ENCODE assay signal across 8 mouse cellular contexts in the genomic region with DNA sequence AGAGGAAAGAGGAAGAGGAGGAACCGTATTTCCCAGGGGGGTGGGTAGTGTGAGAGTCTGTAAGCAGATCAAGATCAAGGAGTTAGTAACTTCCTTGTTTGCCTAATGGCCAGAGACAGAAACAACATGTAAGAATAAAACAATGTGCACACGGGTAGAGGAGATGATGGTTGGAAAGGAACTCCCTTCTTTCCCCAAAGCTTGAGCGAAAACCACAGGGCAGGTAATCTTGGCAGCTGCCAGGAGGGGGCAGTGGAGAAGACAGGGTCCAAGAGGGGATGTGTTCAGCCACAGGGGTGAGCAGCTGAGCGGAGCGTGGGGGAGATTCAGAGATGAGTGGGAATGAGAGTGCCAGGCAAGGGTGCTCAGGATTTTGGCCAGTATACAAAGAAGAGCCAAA. TPM values are rescaled to one million over a fixed set of nuclear protein-coding genes. Genes with fewer than 3 reads are reported as not detected.
A peak's percentile ranks its signal among the peaks of the same experiment; 100 is the strongest.
DNase-seq lines count a peak whose midpoint lies in the region; ATAC-seq lines count a peak whose summit lies in the region.

No protein-coding gene starts in this region.

- H3K27me3 ChIP-seq in midbrain, embryonic 11.5 days (ENCODE audit: control insufficient read depth, insufficient read depth, low read length), result no peaks in the 10 kb centered on the region
- H3K27me3 ChIP-seq in midbrain, embryonic 13.5 days, result no peaks in the 10 kb centered on the region

- no peaks in the 10 kb centered on the region for H3K9me3 ChIP-seq in midbrain, embryonic 11.5 days (ENCODE audit: control insufficient read depth, low read length)
- H3K9me3 ChIP-seq in midbrain, embryonic 13.5 days, result no peaks in the 10 kb centered on the region

- no peak overlapping the region for H3K27ac ChIP-seq in midbrain, embryonic 11.5 days (ENCODE audit: low read depth, low read length)
- no peak overlapping the region for H3K27ac ChIP-seq in midbrain, embryonic 13.5 days

- no peak overlapping the region for H3K9ac ChIP-seq in midbrain, embryonic 11.5 days (ENCODE audit: low read length)
- H3K9ac ChIP-seq in midbrain, embryonic 13.5 days (replicated peaks), result no peak overlapping the region

- peaks cover 21% of the 10 kb centered on the region; the same call in 1 of the 2 replicates for H3K36me3 ChIP-seq in midbrain, embryonic 11.5 days (ENCODE audit: control insufficient read depth, insufficient read depth, low read length)
- peaks cover 67% of the 10 kb centered on the region for H3K36me3 ChIP-seq in midbrain, embryonic 13.5 days

- no peak overlapping the region for H3K4me3 ChIP-seq in midbrain, embryonic 11.5 days (ENCODE audit: low read depth, low read length)
- H3K4me3 ChIP-seq in midbrain, embryonic 13.5 days (replicated peaks), result no peak overlapping the region

- 80% methylated on average over 5 of the region's 5 CpGs for WGBS in midbrain, embryonic 11.5 days
- WGBS in midbrain, embryonic 13.5 days, result 83% methylated on average over 5 of the region's 5 CpGs

- H3K4me2 ChIP-seq in midbrain, embryonic 11.5 days, result no peak overlapping the region
- H3K4me2 ChIP-seq in midbrain, embryonic 13.5 days (replicated peaks), result no peak overlapping the region

- no peak for ATAC-seq in midbrain, embryonic 11.5 days (ENCODE audit: low FRiP score)
- no peak for ATAC-seq in midbrain, embryonic 13.5 days

- H3K4me1 ChIP-seq in midbrain, embryonic 11.5 days (ENCODE audit: control insufficient read depth, insufficient read depth, low read length), result no peaks in the 10 kb centered on the region
- no peaks in the 10 kb centered on the region for H3K4me1 ChIP-seq in midbrain, embryonic 13.5 days (replicated peaks)

- DNase-seq in cerebellum, postnatal 25 days, result peak; percentile 14 to 38
- DNase-seq in cerebellum, adult 9-10 months, result no peak
- peak; percentile 85 for DNase-seq in midbrain, embryonic 11.5 days (ENCODE audit: low spot score, missing footprints)
- peak; percentile 32 for DNase-seq in embryo, embryonic 9.5 days (ENCODE audit: extremely low spot score)
- peak; percentile 51 for DNase-seq in lung, postnatal 36 days
- peak; percentile 59 for DNase-seq in thymus, postnatal 25 days
- no peak for DNase-seq in MN1 (ENCODE audit: low spot score)

RNA-seq across cellular contexts. Expression of a gene that starts 48.1 kb away (rescaled TPM):
- 37.2 and 45.3 TPM in 2 replicates for polyA plus RNA-seq in midbrain, embryonic 11.5 days (2014; fragmentation: Nextera tagmentation; extraction: Ambion mirVana)
- polyA plus RNA-seq in midbrain, embryonic 13.5 days (2015; fragmentation: Nextera tagmentation; extraction: Ambion mirVana), result 25.7 and 26.1 TPM in 2 replicates

Comparison
In these comparisons a context has a peak if more than half of its experiments do, and no peak if none do; other contexts are left out.
1. DNase-seq: peak in cerebellum, postnatal 25 days (2 of 2), midbrain, embryonic 11.5 days (single experiment), embryo, embryonic 9.5 days (single experiment), lung, postnatal 36 days (single experiment) and thymus, postnatal 25 days (single experiment); none in cerebellum, adult 9-10 months (single experiment) and MN1 (single experiment).